Mouse (Mus musculus) heart, adult 8-10 months (tissue): ENCODE results near the gene Gstz1. TPM values are rescaled to one million over a fixed set of nuclear protein-coding genes. Genes with fewer than 3 reads are reported as not detected.
"Not testable (repeated sequence)": the region's sequence is repeated elsewhere in the genome, so short reads cannot be mapped to it uniquely, and the experiment has no call there.

Experiments used
- DNase-seq: peaks from one replicate; pipeline ENCODE4 v3.0.0; 2022; ENCODE audit warnings: low spot score
- total RNA-seq, 4 experiments: library from RNA; stranded (reverse); gene quantifications; 2 replicates each; pipeline ENCODE4 v1.2.4; 2022

Gene Gstz1
- 10 to 100 TPM; 45.5 to 49.6 (median 46.5) TPM for total RNA-seq

GRCm38 (mm10) chr12:87146966-87147365 lies at the start of gene Gstz1:
Gstz1 (plus strand) TSS chr12:87147165.
- DNase-seq: peak; percentile 85

- no peak for DNase-seq
These were observed 46.6 kb upstream of the Gstz1 start for GRCm38 (mm10) chr12:87100331-87100730.

GRCm38 (mm10) chr12:87102165-87102631 lies 44.8 kb upstream of the Gstz1 start, which contains the start of gene Ngb:
Ngb (minus strand) TSS chr12:87102539.
- no peak for DNase-seq

GRCm38 (mm10) chr12:87103471-87103870 lies 43.5 kb upstream of the Gstz1 start:
- DNase-seq: no peak

DNA sequence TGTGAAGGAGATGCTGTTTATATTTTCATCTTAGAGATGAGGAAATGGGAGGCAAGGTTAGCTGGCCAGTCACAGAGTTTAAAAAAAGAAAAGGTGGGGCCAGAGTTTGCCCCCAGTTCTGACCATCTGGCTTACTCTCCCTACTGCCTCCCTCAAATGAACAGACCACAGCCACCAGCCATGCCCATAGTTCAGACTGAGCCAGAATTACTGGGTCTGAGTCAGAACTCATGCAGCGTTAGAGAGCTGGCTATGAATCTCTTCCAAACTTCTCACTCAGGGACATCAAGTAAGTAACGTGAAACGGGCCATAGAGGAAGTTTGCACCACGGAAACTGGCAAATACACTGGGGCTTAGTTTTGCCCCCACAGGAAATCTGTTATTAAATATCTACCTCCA lies 42.2 kb upstream of the Gstz1 start:
- DNase-seq: no peak

DNA sequence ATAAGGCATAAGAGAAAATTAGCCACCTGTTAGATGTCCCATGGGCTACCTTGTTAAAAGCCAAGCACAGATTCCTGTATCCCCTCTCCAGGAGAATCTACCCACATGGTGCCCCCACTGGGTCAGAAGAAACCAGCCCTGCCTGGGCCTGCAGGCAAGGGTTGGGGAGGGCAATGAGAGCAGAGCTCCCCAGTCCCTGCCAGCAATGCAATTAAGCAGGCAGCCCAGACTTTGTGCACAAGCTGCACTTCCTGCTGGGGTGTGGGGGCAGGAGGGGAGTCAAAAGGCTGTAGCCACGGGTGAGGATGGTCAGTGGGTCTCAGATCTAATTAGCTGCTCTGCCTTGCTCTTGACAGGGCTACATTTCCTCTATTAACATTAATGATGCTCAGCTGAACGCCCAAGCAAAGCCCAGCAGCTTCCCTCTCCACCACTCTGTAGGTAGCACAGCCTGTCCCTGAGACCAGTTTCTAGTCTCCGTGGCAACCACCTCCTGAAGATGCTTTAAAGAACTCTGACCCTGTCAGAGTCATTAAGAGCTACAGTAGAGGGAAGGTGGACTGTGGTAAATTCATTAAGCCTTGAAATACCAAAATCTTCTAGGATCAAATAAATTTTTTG lies 39.5 kb upstream of the Gstz1 start:
- no peak for DNase-seq

DNA sequence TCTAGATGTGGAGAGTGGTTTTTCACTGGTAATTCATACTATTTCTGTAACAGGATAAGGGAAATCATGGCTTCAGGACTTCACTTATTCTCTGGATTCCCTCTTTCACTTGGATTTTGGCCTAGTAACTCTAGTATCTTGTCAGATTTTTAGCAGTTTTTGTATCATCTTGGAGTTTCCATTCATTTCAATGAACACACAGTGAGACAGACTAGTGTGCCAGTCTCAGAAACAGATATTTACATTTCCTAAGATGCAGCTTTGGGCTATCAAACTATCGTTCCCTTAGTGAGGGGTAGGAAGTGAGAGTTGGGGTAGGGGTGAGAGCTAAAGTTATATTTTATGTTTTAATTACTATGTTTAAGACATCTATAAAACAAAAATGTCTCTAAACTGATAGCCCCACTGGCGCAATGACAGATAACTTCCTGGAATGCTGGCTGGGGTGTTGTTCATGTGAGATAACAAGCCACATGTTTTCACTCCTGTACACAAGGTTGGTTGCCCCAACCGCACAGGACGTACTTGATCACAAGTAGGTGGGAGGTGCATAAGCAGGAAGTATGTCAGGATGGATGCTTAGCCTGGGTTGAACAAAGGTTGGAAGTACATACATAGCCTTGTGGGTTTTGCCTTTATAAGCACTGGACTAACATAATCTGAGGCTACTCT lies 24.9 kb upstream of the Gstz1 start:
- no peak for DNase-seq

DNA sequence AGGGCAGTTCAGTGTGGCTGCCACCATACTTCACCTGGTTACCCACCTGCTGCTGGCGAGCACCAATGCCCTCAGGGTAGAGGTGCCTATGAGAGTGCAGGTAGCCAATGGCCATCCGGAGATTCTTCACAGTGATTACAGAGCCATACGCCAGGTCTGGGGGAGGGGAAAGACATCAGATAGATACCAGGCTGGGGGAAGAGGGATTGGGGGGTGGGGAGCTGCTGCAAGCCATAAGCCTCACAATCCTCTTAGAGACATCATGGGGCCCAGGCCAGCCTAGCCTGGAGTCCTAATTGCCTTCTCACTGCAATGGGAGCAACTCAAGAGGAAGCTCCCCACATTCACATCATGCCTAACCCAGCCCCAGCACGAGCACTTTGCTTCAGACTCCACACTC lies 19.7 kb upstream of the Gstz1 start:
- DNase-seq: no peak

DNA sequence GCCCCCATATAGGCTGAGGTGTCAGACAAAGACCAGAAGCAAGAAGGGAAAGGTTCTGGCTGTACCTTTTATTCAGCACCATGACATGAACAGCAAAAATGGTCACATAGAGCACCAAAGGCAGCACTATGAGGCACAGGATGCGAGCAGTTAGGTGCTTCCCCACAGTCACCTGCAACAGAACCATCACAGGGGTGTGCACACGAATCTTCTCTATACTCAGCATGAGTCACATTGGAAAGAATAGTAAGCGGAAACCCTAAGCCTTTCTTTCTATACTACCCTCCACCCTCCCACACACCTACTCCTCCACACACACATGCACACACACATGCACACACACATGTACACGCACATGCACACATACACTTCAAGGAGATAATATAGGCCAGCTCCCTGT lies 16.7 kb upstream of the Gstz1 start:
- no peak for DNase-seq

- no peak for DNase-seq
These were observed 15.8 kb upstream of the Gstz1 start for GRCm38 (mm10) chr12:87131181-87131580.

GRCm38 (mm10) chr12:87131619-87132018 lies 15.3 kb upstream of the Gstz1 start:
- DNase-seq: no peak

DNA sequence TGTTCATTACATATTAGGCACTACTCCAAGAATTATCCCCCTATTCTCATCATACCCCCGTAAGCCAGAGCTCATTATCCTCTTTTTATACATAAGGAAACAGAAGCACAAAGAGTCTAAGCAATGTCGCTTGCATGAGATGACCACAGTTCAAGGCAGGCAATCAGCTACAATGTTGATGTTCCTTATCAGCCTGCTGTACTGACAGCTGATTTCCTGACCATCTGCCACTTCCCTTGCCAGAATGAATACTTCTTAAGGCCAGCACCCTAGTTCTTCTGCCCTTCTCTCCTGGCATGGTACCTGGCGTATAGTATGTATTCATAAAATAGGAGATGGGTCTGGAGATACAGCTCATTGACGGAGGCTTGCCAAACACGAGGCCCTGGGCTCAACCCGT lies 14.8 kb upstream of the Gstz1 start:
- no peak for DNase-seq

- DNase-seq: no peak
These were observed 14.2 kb upstream of the Gstz1 start for GRCm38 (mm10) chr12:87132784-87133183.

DNA sequence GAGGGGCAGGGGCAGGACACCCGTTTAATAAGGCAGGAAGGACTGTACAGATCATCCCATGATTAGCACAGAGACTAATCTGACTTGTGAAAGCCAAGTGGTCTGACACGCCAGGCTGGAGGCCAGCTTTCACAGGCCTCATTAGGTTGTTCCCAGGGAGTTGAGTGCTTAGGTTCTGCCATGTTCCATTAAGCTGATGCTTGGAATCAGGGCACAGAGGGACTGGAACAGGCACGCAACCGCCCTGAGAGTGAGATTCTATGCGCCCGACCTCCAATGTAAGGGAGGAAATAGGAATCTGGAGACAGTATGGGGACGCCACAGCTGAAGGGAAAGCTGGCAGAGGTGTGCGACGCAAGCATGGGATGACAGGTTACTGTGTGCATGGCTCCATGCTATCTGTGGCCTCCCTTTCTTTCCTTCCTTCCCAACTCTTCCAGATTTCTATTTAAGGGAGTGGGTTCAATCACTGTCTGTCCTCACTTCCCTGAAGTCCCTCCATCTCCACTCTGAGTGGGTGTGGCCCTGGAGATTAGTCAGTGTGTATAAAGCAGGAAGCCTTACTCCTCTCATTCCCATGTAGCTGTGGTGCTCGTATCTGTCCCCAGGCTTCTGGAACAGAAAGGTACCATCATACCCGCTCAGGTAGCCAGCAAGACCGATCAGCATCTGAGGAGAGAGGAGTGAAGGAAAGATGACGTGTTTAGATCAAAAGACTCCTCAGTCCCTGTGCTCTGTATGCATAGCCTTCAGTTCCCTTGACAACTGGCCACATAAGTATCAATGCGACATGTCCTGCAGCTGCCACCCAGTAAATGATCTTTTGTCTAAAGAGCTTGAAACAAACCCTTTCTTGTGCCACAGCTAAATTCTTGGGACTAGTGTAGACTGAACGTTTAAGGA lies 9.3 kb upstream of the Gstz1 start:
- DNase-seq: no peak

- DNase-seq: no peak
These were observed 8.6 kb upstream of the Gstz1 start for GRCm38 (mm10) chr12:87138342-87138701.

DNA sequence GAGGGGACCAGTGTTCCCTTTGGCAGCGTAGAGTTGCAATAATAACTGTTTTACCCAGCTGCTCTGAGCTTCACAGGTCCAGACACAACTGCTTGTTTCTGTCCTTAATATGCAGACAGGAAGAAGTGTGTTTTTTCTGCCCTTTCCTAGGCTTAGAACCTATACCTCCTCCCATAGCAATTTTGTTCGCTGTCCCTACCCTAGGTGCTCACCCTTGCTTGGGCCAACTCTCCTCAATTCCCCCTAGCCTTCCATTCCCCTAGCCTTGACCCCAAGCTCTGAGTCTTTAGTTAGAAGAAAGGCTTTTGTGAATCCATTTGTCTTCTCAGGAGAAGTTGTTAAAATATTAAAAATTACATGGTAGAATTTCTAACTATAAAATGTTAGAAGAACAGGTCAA lies 8.2 kb upstream of the Gstz1 start:
- DNase-seq: no peak

GRCm38 (mm10) chr12:87142156-87142555 lies 4.8 kb upstream of the Gstz1 start:
- DNase-seq: no peak

GRCm38 (mm10) chr12:87147395-87148089 lies 577 bp downstream of the Gstz1 start, which contains the start of gene Pomt2:
Pomt2 (minus strand) TSS chr12:87147968.
- peak; percentile 95 for DNase-seq

DNA sequence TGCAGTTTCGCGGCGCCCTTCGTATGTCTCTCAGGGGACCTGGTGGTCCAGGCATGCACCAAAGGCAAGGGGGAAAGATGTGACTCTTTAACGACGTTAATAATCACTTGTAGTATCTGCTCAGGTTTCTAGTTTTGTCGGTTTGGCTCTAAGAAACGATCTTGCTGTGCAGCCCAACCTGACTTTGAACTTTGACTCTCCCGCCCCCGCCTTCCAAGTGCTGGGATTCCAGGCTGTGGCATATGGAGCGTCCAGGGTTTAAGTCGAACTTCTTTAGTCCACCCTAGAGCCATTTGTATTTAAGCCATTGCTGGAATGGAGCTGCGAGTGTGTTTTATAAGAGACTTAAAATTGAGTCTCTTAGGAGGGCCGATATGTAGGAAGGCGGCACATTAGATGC lies 1.2 kb downstream of the Gstz1 start:
- no peak for DNase-seq

DNA sequence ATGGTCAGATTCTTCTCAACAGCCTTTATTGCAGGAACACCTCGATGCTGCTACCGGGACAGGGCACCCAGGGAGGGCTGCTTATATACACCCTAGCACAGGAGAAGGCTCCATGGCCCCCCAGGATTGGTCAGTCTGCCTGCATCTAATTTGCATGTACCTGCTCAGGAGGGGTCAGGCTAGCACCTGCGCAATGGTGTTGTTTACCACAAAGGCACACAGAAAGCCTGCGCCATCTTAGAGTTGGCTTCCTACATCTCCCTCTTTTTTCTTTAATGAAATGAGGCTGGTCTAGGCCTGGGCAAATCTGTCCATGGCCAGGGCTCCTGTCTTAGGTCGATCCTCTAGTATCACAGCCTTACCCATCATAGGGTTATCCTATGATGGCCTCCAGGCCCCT lies 2.5 kb downstream of the Gstz1 start:
- no peak for DNase-seq

DNA sequence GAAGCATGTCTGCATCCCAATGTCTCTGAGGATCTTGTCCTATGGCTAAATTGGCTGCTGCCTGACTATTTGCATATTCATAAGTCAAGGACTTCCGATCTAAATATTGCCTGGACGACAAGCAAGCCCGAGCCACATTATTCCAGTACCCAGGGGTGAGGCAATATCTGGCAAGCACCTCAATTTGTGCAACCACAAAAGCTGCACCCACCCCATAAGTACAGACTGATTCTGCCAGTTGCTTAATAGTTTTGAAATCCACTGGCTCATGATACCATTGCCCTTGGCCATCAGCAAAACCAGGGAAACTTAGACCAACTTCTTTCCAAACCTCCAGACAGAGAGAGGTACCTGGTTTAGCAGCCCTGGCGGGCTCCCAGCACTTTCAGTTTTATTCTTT lies 7.5 kb downstream of the Gstz1 start:
- DNase-seq: not testable (repeated sequence)

DNA sequence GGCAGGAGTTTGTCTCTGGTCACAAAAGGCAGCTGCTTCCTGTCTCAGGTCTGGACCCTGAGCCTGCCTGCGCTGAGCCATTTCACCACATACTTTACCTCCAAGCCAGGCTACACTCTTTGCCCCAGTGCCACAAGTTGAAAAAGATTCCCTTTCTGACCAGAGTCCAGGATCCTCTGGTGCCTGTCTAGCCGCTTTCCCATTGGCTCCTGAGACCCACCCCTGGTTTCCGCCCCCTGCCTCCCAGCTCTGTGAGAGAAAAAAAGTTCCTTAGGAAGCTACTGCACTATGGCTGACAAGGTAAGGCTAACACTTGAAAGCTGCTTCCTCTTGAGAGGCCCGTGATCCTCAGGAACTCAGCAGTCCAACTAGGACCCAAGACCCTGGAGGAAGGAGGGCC lies 10.4 kb downstream of the Gstz1 start:
- DNase-seq: no peak
